Mouse (Mus musculus) c-Kit-positive CD71-negative TER-119-negative erythroid progenitor cells, embryonic 14.5 days (primary cell): ENCODE measurements around the gene Catip.
"Not testable (repeated sequence)": the region's sequence is repeated elsewhere in the genome, so short reads cannot be mapped to it uniquely, and the experiment has no call there.

Experiments
- DNase-seq: peaks from one replicate; pipeline ENCODE4 v3.0.0-alpha.2; 2013; ENCODE audit warnings: low read depth

Gene Catip

DNA sequence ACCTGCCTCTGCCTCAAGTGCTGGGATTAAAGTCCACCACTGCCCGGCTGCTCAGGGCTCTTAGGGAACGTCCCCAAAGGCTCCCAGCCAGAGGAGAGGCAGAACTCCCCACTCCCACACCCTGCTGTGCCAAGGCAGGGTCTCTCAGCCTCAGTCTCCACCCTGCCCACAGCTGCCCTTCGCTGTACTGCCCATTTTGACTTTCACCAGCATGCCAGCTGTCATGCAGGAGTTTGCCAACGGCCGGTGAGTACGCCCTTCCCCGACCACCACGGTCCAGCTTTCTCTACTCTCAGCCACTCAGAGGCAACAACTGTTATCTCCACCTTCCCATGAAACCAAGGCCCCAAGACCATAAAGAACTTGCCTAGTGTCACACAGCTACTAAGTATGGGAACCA, 22.6 kb downstream of the Catip start:
- no peak for DNase-seq

DNA sequence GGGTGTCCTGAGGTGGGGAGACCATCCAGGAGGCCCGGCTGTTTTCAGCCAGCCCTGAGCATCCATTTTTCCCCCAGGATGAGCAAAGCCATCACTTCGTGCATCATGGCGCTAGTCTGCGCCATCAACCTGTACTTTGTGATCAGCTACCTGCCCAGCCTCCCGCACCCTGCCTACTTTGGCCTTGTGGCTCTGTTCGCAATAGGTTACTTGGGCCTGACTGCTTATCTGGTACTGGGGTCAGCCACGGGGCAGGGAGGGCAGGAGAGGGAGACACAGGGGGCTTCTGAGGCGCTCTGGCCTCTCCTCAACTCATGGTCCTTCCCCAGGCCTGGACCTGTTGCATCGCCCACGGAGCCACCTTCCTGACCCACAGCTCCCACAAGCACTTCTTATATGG, 23.2 kb downstream of the Catip start:
- no peak for DNase-seq

- no peak for DNase-seq
Observed at GRCm38 (mm10) chr1:74385531-74385930, 23.6 kb downstream of the Catip start.

- DNase-seq = no peak
Observed at GRCm38 (mm10) chr1:74386363-74386713, 24.4 kb downstream of the Catip start.

DNA sequence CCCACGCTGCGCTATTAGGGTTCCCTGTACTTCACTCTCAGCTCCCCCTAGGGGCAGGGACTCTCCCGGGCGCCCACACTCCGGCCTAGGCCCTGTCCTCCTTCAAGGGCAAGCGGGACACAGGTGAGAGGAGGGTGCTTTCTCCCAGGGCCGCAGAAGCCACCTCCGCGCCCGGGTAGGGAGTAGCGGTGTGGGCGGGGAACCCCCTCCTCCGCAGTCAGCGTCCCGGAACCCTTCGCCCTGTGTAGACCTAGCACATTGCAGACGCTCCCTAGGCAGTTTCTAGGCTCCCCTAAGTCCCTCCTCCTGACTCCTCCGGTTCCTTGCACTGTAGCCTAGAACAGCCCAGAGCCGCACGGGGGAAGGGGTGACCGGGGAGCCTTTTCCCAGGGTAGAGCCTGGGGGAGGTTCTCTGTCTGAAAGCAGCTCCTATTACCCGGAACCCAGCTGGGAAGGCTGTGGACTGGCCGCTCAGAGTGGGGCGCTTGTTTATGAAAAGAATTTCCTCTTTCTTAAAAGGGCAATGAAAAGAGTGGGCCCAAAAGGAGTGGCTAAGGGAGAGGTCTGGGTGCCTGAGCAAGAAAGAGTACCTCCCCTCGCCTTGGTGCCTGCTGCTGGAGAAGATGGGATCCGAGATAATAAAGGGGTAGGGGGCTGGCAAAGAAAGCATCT, 24.9 kb downstream of the Catip start:
- peak; percentile 84 for DNase-seq

DNA sequence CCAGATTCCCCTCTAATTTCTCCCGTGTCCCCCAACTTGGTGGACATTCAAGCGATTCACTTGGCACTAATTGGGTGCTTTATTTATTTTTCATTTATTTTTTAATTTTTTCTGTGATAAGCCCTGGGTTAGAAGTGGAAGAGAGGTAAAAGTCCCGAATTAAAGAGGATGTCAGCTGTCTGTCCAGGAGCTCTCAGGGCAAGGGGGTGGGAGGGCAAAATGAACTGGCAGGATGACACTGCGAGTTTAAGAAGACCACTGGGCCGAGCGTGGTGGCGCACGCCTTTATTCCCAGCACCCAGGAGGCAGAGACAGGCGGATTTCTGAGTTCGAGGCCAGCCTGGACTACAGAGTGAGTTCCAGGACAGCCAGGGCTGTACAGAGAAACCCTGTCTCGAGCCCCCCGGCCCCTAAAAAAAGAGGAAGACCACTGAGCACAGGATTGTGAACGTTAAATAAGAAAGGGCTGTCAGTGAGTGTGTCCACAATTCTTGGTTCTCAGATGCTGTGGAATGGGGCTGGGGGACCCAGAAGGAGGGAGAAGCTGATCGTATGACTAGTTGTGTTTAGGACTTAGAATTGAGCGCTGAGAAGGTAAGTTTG, 25.6 kb downstream of the Catip start:
- DNase-seq = no peak

- DNase-seq = no peak
Observed at GRCm38 (mm10) chr1:74388398-74388920, 26.6 kb downstream of the Catip start.

GRCm38 (mm10) chr1:74389831-74390286, 28.0 kb downstream of the Catip start:
- DNase-seq = peak; percentile 61

GRCm38 (mm10) chr1:74390287-74390906, 28.5 kb downstream of the Catip start:
- DNase-seq = peak; percentile 83

DNA sequence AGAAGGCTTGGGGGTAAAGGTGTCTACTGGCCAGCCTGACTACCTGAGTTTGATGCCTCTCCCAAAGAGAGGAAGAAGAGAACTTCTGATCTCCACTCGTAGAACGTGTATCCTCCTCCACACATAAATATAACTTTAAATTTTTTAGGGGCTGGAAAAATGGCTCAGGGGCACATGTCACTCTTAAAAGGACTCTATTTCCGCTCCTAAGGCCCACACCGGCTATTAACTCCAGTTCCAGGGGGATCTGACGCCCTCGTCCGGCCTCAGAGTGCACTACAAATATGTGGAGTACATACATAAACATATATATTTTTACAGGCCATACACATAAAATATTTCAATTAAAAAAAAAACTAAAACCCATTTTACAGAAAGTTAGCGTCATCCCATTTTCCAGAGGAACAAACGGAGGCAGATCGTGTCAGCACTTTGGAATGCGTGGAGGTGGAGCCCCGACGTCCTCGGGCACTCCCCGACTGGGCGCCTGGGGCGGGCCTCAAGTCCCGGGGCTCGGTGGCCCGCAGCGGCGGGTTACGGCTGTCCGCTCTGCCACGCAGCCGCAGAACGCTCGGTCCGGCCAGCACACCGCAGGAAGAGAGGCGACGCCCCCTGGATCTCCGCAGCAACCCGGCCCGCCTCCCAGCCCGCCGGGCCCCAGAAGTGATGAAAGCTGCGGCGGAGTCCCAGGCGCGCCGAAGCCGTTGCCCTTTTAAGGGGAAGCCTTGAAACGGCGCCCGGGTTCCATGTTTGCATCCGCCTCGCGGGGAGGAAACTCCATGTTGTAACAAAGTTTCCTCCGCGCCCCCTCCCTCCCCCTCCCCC, 29.2 kb downstream of the Catip start, which contains the start of gene Ctdsp1:
Ctdsp1 (plus strand) TSS at position 586 of the 825 bp plus-strand sequence.
- peak; percentile 87 for DNase-seq

GRCm38 (mm10) chr1:74391844-74392441, 30.0 kb downstream of the Catip start:
- no peak for DNase-seq

DNA sequence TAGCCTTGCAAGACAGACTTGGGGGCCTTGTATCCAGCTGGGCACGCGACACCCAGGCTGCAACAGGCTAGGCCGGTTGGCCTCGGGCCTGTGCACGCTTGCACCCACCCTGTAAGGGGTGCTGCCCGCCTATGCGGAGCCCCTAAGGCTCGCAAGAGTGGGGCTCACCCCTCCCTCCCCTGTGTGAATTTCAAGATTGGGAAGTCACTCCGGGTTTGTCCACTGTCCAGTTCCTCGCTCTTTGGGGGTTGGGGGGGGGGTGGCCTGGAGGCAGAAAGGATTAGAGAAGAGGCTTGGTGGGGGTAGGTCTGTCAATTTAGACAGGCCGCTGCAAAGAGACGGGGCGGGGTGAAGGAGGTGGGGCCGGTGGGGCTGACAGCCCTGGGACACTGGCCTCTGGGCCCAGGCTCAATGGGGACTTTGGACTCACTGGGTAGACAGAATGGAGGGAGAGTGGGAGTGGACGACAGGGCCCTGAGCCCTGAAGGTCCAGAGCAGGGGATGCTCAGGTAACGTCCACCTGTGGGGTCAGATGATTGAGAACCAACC, 30.6 kb downstream of the Catip start:
- DNase-seq = no peak

GRCm38 (mm10) chr1:74393010-74393409, 31.1 kb downstream of the Catip start:
- DNase-seq = no peak

GRCm38 (mm10) chr1:74393697-74394096, 31.8 kb downstream of the Catip start:
- DNase-seq = no peak

DNA sequence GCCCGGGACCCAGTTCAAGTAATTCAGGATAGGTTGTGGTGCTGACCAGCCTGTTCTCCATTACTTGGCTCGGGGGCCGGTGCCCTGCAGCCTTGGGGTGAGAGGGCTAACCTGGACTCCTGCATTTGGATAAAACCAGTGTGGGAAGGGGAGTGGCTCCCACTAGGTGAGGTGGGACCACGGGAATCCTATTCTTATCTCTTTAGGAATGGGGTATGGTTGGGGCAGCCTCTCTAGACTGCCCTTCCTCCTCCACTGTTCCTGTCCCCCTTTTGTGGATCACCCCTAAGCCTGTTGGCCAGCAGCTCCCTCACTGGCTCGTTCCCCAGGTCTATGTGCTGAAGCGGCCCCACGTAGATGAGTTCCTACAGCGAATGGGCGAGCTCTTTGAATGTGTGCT, 32.4 kb downstream of the Catip start:
- no peak for DNase-seq

GRCm38 (mm10) chr1:74394858-74395257, 33.0 kb downstream of the Catip start:
- no peak for DNase-seq

- DNase-seq = no peak
Observed at GRCm38 (mm10) chr1:74395290-74395689, 33.4 kb downstream of the Catip start.

- not testable (repeated sequence) for DNase-seq
Observed at GRCm38 (mm10) chr1:74396456-74397222, 34.7 kb downstream of the Catip start.

- peak; percentile 95 for DNase-seq
Observed at GRCm38 (mm10) chr1:74397268-74397918, 35.5 kb downstream of the Catip start.

GRCm38 (mm10) chr1:74397919-74398451, 36.1 kb downstream of the Catip start:
- no peak for DNase-seq
